Comparison of ENCODE assay signal across 8 mouse cellular contexts in the genomic region with DNA sequence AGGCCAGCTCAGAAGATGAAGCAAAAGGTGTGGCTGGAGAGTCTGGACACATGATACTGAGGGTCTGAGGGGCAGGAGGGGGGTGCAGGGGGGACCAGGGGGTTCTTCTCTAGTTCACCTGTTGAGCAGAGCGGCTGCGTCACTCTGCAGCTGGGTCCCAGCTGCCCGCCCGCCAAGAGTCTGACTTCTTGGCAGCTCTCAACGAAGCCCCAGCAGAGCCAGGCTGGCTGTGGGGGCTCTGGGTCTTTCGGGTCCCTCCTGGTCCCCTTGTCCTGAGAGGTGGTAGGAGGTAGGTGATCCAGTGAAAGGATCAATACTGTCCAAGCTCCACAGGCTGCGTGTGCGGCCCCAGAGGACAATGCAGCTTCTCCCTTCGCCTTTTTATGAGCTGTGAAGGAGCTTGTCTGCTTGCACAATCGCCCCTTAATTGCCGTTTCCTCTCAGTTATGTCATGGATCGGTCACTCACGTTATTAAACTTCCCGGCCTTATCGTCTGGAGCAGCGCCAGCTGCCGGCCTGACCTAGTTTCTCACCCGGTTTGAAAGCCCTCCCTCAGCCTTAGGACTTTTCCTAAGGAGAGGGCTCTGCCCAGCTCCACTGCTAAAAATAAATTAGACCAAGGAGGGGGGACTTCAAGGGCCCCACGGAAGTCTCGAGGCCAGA.
DNase-seq lines count a peak whose midpoint lies in the region; ATAC-seq and TF ChIP-seq lines count a peak whose summit lies in the region.

No protein-coding gene starts in this region.

- no peaks in the 10 kb centered on the region for H3K36me3 ChIP-seq in embryonic facial prominence, embryonic 12.5 days
- H3K36me3 ChIP-seq in heart, embryonic 16.5 days (ENCODE audit: control insufficient read depth, insufficient read depth), result no peaks in the 10 kb centered on the region
- no peaks in the 10 kb centered on the region for H3K36me3 ChIP-seq in kidney, postnatal 0 days (ENCODE audit: insufficient read depth, low read length)
- no peaks in the 10 kb centered on the region for H3K36me3 ChIP-seq in stomach, embryonic 16.5 days (ENCODE audit: control insufficient read depth, insufficient read depth, low read length)

- TF ChIP-seq CTCF in kidney, postnatal 0 days (IDR thresholded peaks at IDR 0.05; ENCODE audit: low read depth), result peak; percentile 55

- H3K4me2 ChIP-seq in embryonic facial prominence, embryonic 12.5 days (replicated peaks), result no peak overlapping the region
- H3K4me2 ChIP-seq in heart, embryonic 16.5 days (ENCODE audit: low read depth, low read length), result peak overlapping the region; percentile 39
- 0 out of 2 replicates have a peak overlapping the region, but pooled peaks have one; percentile 2 for H3K4me2 ChIP-seq in kidney, postnatal 0 days (ENCODE audit: low read length)
- 0 out of 2 replicates have a peak overlapping the region, but pooled peaks have one; percentile 20 for H3K4me2 ChIP-seq in stomach, embryonic 16.5 days (ENCODE audit: low read depth, low read length)

- H3K9ac ChIP-seq in embryonic facial prominence, embryonic 12.5 days, result no peak overlapping the region; the same call in 1 of the 2 replicates
- peak overlapping the region; percentile 60; the same call in 1 of the 2 replicates for H3K9ac ChIP-seq in heart, embryonic 16.5 days (ENCODE audit: low read length)
- H3K9ac ChIP-seq in kidney, postnatal 0 days (ENCODE audit: low read depth, low read length), result 0 out of 2 replicates have a peak overlapping the region, but pooled peaks have one; percentile 14
- H3K9ac ChIP-seq in stomach, embryonic 16.5 days (ENCODE audit: low read length), result peak overlapping the region; percentile 22

- peaks cover 14% of the 10 kb centered on the region for H3K4me1 ChIP-seq in embryonic facial prominence, embryonic 12.5 days
- peaks cover 32% of the 10 kb centered on the region for H3K4me1 ChIP-seq in heart, embryonic 16.5 days (ENCODE audit: control insufficient read depth, insufficient read depth, low read length)
- H3K4me1 ChIP-seq in kidney, postnatal 0 days (replicated peaks; ENCODE audit: insufficient read depth, low read length), result peaks cover 21% of the 10 kb centered on the region
- H3K4me1 ChIP-seq in stomach, embryonic 16.5 days (ENCODE audit: control insufficient read depth, insufficient read depth, low read length), result peaks cover 47% of the 10 kb centered on the region

- H3K27ac ChIP-seq in embryonic facial prominence, embryonic 12.5 days, result 0 out of 2 replicates have a peak overlapping the region, but pooled peaks have one; percentile 54
- H3K27ac ChIP-seq in heart, embryonic 16.5 days (ENCODE audit: low read length), result peak overlapping the region; percentile 89
- peak overlapping the region; percentile 84 for H3K27ac ChIP-seq in kidney, postnatal 0 days
- H3K27ac ChIP-seq in stomach, embryonic 16.5 days (ENCODE audit: low read length), result peak overlapping the region; percentile 97

- H3K9me3 ChIP-seq in embryonic facial prominence, embryonic 12.5 days, result no peaks in the 10 kb centered on the region
- no peaks in the 10 kb centered on the region for H3K9me3 ChIP-seq in heart, embryonic 16.5 days (replicated peaks; ENCODE audit: control insufficient read depth, low read length)
- no peaks in the 10 kb centered on the region for H3K9me3 ChIP-seq in kidney, postnatal 0 days (replicated peaks; ENCODE audit: low read length)
- no peaks in the 10 kb centered on the region for H3K9me3 ChIP-seq in stomach, embryonic 16.5 days (replicated peaks; ENCODE audit: control insufficient read depth, low read length)

- WGBS in embryonic facial prominence, embryonic 12.5 days, result 51% methylated on average over 20 of the region's 20 CpGs
- 14% methylated on average over 20 of the region's 20 CpGs for WGBS in heart, embryonic 16.5 days
- 9% methylated on average over 20 of the region's 20 CpGs for WGBS in kidney, postnatal 0 days
- 20% methylated on average over 20 of the region's 20 CpGs for WGBS in stomach, embryonic 16.5 days

- no peak for ATAC-seq in embryonic facial prominence, embryonic 12.5 days (ENCODE audit: insufficient number of reproducible peaks, insufficient read depth, low FRiP score, low TSS enrichment)
- ATAC-seq in heart, embryonic 16.5 days (replicated peaks; ENCODE audit: extremely low read depth, insufficient read depth, low FRiP score), result peak; percentile 58
- peak; percentile 55 for ATAC-seq in kidney, postnatal 0 days (replicated peaks; ENCODE audit: low FRiP score, low read depth)
- peak; percentile 42 for ATAC-seq in stomach, embryonic 16.5 days (ENCODE audit: insufficient read depth, low FRiP score)

- H3K27me3 ChIP-seq in embryonic facial prominence, embryonic 12.5 days, result no peaks in the 10 kb centered on the region
- no peaks in the 10 kb centered on the region for H3K27me3 ChIP-seq in heart, embryonic 16.5 days (ENCODE audit: control insufficient read depth, insufficient read depth, low read length)
- no peaks in the 10 kb centered on the region for H3K27me3 ChIP-seq in kidney, postnatal 0 days (ENCODE audit: insufficient read depth, low read length)
- no peaks in the 10 kb centered on the region for H3K27me3 ChIP-seq in stomach, embryonic 16.5 days (ENCODE audit: control insufficient read depth, insufficient read depth, low read length)

- peak; percentile 49 for DNase-seq in embryo, embryonic 10 days (ENCODE audit: low spot score)
- no peak for DNase-seq in embryo, embryonic 9.5 days (ENCODE audit: extremely low spot score)
- DNase-seq in kidney, postnatal 0 days (ENCODE audit: low spot score), result peak; percentile 94
- DNase-seq in lung, postnatal 25 days (ENCODE audit: low spot score), result peak; percentile 93
- no peak for DNase-seq in thymus, postnatal 14 days

- no peak overlapping the region for H3K4me3 ChIP-seq in embryonic facial prominence, embryonic 12.5 days
- H3K4me3 ChIP-seq in heart, embryonic 16.5 days (ENCODE audit: low read length), result no peak overlapping the region
- no peak overlapping the region for H3K4me3 ChIP-seq in kidney, postnatal 0 days (replicated peaks; ENCODE audit: low read depth, low read length)
- no peak overlapping the region for H3K4me3 ChIP-seq in stomach, embryonic 16.5 days (replicated peaks; ENCODE audit: low read length)

Comparison
In these comparisons a context has a peak if more than half of its experiments do, and no peak if none do; other contexts are left out.
1. DNase-seq: peak in embryo, embryonic 10 days (single experiment), kidney, postnatal 0 days (single experiment) and lung, postnatal 25 days (single experiment); none in embryo, embryonic 9.5 days (single experiment) and thymus, postnatal 14 days (single experiment).
2. Peak in every context shown above with its lines, with median percentiles within 50 percentile points of each other: H3K27ac ChIP-seq.